Mouse (Mus musculus): Measurements from ENCODE around the gene Zim1.

The Zim1 gene

DNA sequence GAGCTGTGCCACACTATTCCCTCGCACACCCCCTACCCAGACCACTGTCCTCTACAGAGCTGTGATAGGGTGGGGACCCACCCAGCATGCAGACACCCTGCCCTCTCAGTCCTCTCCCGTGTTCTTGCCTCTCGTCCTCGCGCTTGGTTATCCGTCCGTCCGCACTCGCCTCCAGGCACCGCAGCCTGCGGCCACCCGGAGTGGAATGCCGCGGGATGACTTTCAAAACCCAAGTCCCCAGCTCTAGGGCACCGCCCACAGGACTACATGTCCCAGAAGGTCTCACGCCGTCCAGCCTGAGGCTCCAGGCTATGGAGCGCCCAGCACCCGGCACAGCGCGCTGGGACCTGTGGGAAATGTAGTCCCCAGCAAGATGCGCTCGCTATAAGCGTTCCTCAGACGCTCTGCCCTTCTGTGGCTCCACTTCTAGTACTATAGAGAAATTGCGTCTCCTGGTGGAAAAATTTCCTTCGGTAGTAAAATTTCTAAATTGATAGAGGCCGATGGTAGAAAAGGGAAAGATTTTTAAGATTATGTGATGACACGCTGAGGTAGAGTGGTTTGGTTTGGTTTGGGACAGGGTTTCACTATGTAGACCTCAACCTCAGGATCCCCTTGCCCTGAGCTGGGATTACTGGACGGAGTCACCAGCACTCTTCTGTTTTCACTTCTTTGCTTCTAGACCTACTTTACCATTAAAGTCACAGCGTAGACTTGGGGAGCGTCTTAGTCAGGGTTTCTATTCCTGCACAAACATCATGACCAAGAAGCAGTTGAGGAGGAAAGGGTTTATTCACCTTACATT lies at the start of gene Zim1:
Gene Zim1 (minus strand): TSS at position 210 of the 805 bp plus-strand sequence.
- no peak for DNase-seq (ENCODE audit: low read depth)

- no peak for DNase-seq (ENCODE audit: low read depth)
These were observed 48.1 kb upstream of the Zim1 start for GRCm38 (mm10) chr7:6744281-6744904.

- no peak for DNase-seq (ENCODE audit: low read depth)
These were observed 39.8 kb upstream of the Zim1 start for GRCm38 (mm10) chr7:6736060-6736459.

DNA sequence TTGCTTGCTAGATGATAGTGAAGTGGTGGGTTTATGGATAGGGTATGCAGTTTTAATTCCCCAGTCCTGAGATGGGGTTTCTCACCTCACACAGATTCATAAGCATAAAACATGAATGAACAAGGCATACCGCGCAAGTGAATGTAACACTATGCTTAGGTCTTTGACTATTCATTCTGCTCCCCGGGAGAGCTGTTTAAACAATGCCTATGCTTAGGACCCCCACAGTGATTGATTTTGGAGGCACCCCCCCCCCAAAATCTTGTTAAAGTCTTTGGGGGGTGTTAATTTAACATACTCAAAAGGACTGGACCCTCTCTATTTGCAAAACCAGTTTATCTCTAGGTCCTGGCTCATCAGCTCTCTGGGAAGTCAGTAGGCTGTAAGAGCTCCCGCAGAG lies 35.7 kb upstream of the Zim1 start:
- no peak for DNase-seq (ENCODE audit: low read depth)

DNA sequence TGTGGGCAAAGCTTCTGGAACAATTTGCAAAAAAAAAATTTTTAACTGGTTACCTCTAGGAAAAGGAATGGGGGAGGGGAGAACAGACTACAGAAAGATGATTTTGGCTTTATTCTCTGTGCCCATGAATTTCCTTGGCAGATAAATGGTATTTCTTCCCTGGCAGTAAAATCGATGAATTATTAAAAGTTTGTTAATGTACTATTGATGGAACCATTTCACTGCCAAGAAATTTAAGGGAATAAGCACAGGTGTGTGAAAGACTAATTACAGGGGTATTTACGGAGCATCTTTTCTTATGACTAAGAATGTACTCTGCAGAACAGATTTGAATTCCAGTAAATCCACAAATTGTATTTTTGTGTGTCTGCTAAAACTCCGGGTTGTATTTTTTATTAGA lies 35.1 kb upstream of the Zim1 start:
- no peak for DNase-seq (ENCODE audit: low read depth)

- DNase-seq (ENCODE audit: low read depth) = no peak
These were observed 34.6 kb upstream of the Zim1 start for GRCm38 (mm10) chr7:6730801-6731200.

GRCm38 (mm10) chr7:6730241-6730640 lies 34.0 kb upstream of the Zim1 start, which contains the start of the genes Peg3 and Usp29:
Gene Peg3, minus strand, starts transcription at chr7:6730431.
Gene Usp29, plus strand, starts transcription at chr7:6730578.
- DNase-seq (ENCODE audit: low read depth) = no peak

DNA sequence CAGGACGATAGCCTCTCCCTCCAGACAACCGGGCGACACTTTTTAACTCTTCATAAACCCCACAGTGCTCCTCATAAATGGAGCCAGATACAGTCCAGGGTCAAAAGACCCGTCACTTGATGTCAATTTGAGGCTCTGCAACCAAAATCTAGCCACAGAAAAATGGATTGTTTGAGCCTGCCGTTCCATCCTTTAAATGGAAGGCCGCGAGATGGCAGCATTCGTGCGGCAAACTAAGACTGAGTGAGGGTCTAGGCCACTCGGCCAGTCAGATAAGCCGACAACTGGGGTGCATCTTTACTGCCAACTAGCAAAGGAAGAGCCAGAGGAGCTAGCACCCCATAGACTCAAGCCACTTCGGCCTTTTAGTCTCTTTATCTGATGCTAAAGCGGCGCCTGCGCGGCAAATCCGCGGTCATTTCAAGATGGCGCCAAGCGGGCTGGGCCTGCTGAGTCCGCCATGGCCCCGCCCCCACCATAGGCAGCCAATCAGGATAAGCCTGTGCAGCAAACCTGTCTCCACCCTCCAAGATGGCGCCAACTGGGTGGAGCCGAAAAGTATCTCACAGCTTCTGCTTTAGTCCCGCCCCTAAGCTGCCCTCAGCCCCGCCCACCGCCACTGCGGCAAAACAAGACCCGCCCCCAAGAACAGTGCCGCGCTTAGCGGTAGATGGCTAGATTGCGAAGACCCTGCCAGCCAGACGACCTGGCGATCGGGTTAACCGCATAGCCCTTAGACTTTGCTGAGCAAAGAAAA lies 33.0 kb upstream of the Zim1 start:
- DNase-seq (ENCODE audit: low read depth) = no peak

GRCm38 (mm10) chr7:6728263-6728931 lies 32.1 kb upstream of the Zim1 start:
- DNase-seq (ENCODE audit: low read depth) = no peak

DNA sequence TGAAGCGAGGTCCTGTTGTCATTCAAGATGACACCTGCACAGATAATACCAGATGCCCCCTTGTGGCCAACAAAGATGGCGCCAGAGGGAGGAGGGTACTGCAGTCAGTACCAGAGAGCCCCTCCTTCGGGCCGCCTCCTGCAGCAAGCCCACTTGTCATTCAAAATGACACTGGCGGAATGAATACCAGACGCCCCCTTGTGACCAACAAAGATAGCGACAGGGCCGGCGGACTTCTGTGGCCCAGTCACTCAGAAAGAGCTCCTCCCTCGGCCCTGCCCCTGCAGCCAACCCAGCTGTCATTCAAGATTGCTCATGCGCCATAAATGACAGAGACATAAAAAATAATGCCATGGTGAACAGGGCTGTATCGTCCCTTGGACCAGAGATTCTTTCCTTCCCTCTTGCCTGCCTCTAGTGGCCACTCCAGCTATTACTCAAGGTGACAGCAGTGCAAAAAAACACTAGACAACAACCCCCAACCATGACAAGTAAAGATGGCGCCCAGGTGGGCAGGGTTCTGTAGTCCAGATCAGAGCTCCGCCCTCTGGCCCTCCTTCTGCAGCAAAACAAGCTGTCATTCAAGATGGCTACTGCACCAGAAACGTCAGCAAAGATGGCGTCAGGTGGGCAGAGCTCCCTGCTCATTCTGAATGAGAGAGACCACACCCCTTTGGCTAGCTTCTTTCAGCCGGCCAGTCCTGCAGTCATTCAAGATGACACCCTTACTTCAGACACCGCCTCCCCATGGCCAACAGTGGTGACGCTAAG lies 31.3 kb upstream of the Zim1 start:
- no peak for DNase-seq (ENCODE audit: low read depth)

GRCm38 (mm10) chr7:6709396-6709795 lies 13.1 kb upstream of the Zim1 start:
- no peak for DNase-seq (ENCODE audit: low read depth)

DNA sequence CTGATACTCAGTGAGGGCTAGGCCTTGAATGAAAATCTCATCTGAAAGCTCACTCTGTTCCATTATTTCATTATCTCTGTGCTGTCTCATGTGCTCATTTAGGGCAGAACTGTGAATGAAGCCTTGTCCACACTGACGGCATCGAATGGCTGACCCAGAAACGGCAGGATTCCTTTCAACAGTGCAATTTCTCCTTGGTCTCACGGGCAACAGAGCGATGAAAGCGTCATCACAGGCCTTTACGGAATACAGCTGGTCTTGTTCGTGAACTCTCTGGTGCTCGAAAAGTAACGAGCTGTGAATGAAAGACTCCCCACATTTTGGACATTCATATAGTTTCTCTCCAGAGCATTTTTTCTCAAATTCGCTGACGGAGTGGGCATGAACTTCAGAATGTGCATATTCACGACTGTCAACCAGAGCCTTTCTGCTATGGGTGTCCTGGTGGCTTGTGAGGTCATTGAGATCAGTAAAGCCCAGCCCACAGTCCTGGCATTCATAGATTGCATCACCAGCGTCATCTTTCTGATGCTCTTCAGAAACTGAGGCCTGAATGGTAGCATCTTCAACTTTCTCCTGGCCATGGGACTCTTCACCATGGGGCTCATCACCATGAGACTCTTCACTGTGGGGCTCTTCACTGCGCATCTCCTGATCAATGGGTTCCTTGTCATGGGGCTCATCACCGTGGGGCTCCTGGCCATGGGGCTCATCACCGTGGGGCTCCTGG lies 12.4 kb upstream of the Zim1 start:
- DNase-seq (ENCODE audit: low read depth) = no peak

DNA sequence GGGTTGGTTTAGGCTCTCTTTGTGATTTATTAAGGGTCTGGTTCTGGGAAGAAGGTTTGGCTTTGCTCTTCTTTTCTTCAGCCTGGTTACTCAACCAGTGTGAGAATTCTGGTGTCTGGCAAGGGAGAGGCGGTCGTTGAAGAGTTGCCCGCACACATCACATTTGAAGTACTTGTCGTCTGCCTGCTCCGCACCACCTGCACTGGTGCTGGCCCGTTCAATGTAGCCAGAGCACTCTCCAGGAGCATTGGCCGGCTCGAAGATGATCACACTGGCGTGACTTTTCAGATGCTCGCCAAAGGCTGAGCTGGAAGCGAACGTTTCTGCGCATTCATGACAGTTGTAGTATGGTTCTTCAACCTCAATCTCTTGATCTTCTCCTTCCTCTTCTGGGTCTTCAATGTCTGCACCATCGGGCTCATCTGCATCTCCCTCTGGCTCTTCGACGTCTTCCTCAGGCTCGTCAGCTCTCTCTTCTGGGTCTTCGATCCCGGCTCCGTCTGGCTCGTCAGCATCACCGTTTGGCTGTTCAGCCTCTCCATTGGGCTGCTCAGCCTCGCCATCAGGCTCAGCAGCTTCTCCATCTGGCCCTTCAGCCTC lies 11.3 kb upstream of the Zim1 start:
- no peak for DNase-seq (ENCODE audit: low read depth)

- DNase-seq (ENCODE audit: low read depth) = no peak
These were observed 3.0 kb upstream of the Zim1 start for GRCm38 (mm10) chr7:6699230-6699629.

GRCm38 (mm10) chr7:6685511-6685910 lies 10.7 kb downstream of the Zim1 start:
- no peak for DNase-seq (ENCODE audit: low read depth)

DNA sequence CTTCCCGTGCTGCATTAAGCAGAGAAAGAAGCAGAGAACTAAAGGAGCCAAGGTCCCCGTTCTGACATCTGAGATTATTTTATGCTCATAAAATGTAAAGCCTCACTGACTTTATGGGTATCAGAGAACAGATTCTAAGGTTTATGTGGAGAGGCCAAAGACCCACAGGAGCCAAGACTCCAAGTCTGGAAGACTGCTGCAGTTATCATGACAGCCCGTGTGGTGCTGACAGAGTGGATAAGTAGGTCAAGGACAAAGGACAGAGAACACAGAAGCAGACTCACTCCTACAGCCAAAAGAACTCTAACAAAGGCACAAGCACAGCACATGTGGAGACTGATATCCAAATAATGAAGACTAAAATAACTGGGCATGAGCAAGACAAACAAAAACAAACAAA lies 29.5 kb downstream of the Zim1 start:
- no peak for DNase-seq (ENCODE audit: low read depth)

DNA sequence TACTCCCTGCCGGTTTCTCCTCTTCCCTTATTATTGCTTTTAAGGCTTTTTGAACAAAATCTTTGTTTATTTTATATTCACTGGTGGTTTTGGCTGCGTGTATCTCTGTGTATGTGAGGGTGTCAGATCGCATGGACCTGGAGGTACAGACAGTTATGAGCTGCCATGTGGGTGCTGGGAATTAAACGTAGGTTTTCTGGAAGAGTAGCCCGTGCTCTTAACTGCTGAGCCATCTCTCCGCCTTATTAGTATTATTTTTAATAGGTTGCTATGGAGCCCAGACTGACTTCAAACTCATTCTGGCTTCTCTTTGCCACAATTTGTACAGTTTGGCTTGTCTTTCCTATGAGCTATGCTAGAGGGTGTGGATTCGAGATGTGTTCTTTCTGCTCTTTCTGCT lies 32.8 kb downstream of the Zim1 start:
- DNase-seq (ENCODE audit: low read depth) = no peak

GRCm38 (mm10) chr7:6659605-6660004 lies 36.6 kb downstream of the Zim1 start:
- peak; percentile 8 for DNase-seq (ENCODE audit: low read depth)

GRCm38 (mm10) chr7:6658606-6659005 lies 37.6 kb downstream of the Zim1 start:
- no peak for DNase-seq (ENCODE audit: low read depth)

DNA sequence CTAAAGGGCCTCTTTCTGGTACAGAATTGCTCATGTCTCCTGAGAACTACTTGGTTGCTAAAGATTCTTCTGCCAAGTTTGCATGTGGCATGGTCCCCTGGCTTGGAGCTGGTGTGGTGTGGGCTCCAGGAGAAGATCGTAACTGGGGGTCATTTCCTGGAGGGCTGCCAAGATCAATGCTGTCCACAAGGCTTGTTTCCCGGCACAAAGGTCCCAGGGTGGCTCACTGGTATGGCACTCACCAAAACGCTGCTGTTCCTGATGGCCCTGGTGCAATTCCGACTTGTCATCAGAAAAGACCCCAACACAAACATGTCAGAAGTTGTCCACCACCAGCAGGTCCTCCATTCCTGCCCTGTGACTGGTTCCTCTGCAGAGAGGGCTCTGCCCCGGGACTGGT lies 44.1 kb downstream of the Zim1 start:
- no peak for DNase-seq (ENCODE audit: low read depth)

Data from 416B (cell line).